Mouse (Mus musculus) midbrain, embryonic 14.5 days (tissue): ENCODE data around the gene Gtpbp10. TPM values are rescaled to one million over a fixed set of nuclear protein-coding genes. Genes with fewer than 3 reads are reported as not detected.

ENCODE experiments used
- ATAC-seq: fragments of 200-750 bp; cut with Nextera tagmentation; 2 replicates; pipeline ENCODE4 v1.8.0; 2017; ENCODE audit warnings: moderate number of reproducible peaks, moderate library complexity; ENCODE audit not compliant: low FRiP score, low TSS enrichment
- DNase-seq: peaks from one replicate; pipeline ENCODE4 v3.0.0-alpha.2; 2015
- H3K27ac ChIP-seq: fragments of 300-500 bp; sonication (generic); replicated peaks from 2 replicates; pipeline ENCODE4 v1.5.1; 2014; ENCODE audit warnings: mild to moderate bottlenecking, low read depth, low read length, moderate library complexity
- H3K27me3 ChIP-seq: fragments of 300-500 bp; sonication (generic); 2 replicates; pipeline ENCODE4 v1.6.1; 2014; ENCODE audit warnings: low read length, control low read depth, mixed read lengths; ENCODE audit not compliant: control insufficient read depth, insufficient read depth
- H3K36me3 ChIP-seq: fragments of 300-500 bp; sonication (generic); 2 replicates; pipeline ENCODE4 v1.6.1; 2014; ENCODE audit warnings: low read length, control low read depth; ENCODE audit not compliant: control insufficient read depth, insufficient read depth
- H3K4me1 ChIP-seq: fragments of 300-500 bp; sonication (generic); 2 replicates; pipeline ENCODE4 v1.6.1; 2014; ENCODE audit warnings: mild to moderate bottlenecking, antibody characterized with exemption, low read length, control low read depth; ENCODE audit not compliant: control insufficient read depth, insufficient read depth
- H3K4me2 ChIP-seq: fragments of 300-500 bp; sonication (generic); 2 replicates; pipeline ENCODE4 v1.6.1; 2014; ENCODE audit warnings: mild to moderate bottlenecking, low read length, moderate library complexity
- H3K4me3 ChIP-seq: fragments of 300-500 bp; sonication (generic); replicated peaks from 2 replicates; pipeline ENCODE4 v1.5.1; 2014; ENCODE audit warnings: low read depth, low read length
- H3K9ac ChIP-seq: fragments of 300-500 bp; sonication (generic); replicated peaks from 2 replicates; pipeline ENCODE4 v1.6.1; 2014; ENCODE audit warnings: mild to moderate bottlenecking, low read length, moderate library complexity
- H3K9me3 ChIP-seq: fragments of 300-500 bp; sonication (generic); 2 replicates; pipeline ENCODE4 v1.6.1; 2016; ENCODE audit warnings: low read length, control low read depth, mixed read lengths; ENCODE audit not compliant: control insufficient read depth
- WGBS: fragments of 180-500 bp; shearing (Covaris S2); extraction: QIAGEN DNeasy Blood & Tissue Kit; methylation state at CpG from one replicate; pipeline ENCODE4 v1.1.7; 2014; 5-methylcytosine and 5-hydroxymethylcytosine counted together
- polyA plus RNA-seq: library from polyadenylated mRNA; unstranded; fragments of >200 nt; fragmentation: Nextera tagmentation; extraction: Ambion mirVana; gene quantifications from 2 replicates; pipeline ENCODE4 v1.2.1, GENCODE M21; 2014

The Gtpbp10 gene
- 20.6 and 26.9 TPM in 2 replicates for polyA plus RNA-seq

DNA sequence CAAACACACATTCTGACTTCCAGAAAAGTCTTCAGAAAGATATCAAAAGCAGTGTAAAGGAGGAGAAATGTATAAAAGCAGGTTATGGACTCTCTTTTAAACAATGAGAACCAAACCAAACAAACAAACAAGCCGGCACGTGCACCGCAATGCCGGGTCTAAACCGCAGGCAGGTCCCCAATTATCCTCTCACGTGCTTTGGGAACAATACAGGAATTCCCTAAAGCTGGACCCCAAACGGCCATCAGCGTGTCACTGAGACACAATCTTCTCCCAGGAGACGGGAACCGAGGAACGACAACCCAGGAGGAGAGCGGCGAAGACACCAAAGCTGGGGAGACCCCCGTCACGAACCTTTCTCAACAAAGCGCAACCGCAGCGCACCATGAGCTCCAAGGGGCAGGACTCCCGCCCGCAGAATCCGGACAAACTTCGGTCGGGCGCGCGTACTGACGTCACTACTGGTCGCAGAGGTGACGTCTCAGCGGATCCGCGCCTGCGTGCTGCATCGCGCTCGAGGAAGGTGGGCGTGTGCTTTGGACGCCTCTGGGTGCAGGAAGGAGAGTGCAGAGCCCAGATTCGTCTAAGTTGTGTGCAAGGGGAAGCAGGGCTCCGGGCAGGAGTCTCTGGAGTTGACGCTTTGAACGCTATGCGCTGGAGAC lies at the start of gene Gtpbp10:
Gene Gtpbp10, minus strand, starts transcription at position 460 of the 662 bp plus-strand sequence.
- peak; percentile 97 for DNase-seq

DNA sequence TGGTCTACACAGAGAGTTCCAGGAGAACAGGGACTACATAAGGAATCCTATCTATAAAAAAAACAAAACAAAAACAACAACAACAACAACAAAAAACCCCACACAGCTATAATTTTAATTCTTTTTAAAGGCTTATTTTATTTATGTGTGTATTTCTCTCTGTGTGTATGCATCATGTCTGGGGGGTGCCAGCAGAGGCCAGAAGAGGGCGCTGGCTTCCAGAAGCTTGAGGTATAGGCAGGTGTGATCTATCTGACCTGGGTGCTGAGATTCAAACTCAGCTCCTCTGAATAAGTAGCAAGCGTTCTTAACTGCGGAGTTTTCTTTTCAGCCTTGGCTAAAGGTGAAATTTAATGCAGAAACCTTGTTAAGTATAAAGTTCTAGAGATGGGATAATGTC lies 28.3 kb upstream of the Gtpbp10 start:
- Histone ChIP-seq H3K4me3 (no peak overlapping the region), H3K4me1 (no peaks in the 10 kb centered on the region), H3K36me3 (no peaks in the 10 kb centered on the region), H3K27me3 (no peaks in the 10 kb centered on the region), H3K4me2 (no peak overlapping the region), H3K9me3 (no peaks in the 10 kb centered on the region), H3K9ac (no peak overlapping the region), H3K27ac (no peak overlapping the region)
- ATAC-seq (no peak), DNase-seq (no peak)
- WGBS, result 82% methylated on average over 3 of the region's 3 CpGs

More for the DNA sequence above, at the start of gene Gtpbp10:
- H3K9ac ChIP-seq, result peak within 1 kb of the TSS; percentile 64
- H3K4me3 ChIP-seq, result peak within 1 kb of the TSS; percentile 66
- H3K27me3 ChIP-seq, result no peaks in the 10 kb centered on the region
- H3K4me1 ChIP-seq, result peaks cover 11% of the 10 kb centered on the region; the same call in 1 of the 2 replicates
- H3K27ac ChIP-seq, result peak within 1 kb of the TSS; percentile 70
- ATAC-seq, result peak; percentile 99
- no peaks in the 10 kb centered on the region for H3K9me3 ChIP-seq
- WGBS, result under 1% methylated on average over 43 of the region's 43 CpGs
- peak within 1 kb of the TSS; percentile 74 for H3K4me2 ChIP-seq
- H3K36me3 ChIP-seq, result peaks cover 10% of the 10 kb centered on the region

DNA sequence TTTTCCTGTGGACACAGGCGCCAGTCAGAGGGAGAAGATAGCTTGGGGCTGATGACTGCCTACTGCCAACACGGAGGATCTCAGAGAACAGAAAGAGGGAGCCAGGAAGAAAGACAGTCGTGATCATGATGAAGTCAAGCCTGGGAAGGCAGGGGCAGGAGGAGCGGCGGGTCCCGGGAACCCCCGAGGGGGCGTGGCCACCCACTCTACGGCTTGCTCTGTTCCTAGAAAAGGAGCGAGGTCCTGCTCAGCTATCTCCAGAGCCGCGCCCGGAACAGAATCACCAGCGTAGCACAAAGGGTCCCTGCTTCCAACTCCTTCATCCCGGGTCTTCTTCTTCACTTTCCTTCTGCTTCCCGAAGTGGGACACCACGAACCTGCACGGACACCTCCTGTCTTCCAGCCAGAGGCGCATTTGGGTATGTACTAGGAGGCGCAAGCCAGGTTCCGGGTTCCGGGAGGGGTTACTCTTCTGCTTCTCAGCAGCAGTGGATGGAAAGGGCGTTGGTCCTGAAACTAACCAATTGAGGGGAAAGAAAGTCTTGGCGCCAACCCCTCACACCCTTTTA lies 14.5 kb upstream of the Gtpbp10 start, which contains the start of gene Gm8773:
Gene Gm8773, plus strand, starts transcription at position 51 of the 569 bp plus-strand sequence.
- H3K27ac ChIP-seq, result no peak within 1 kb of the TSS
- 1% methylated on average over 24 of the region's 24 CpGs for WGBS
- peaks cover 5% of the 10 kb centered on the region; the same call in 1 of the 2 replicates for H3K27me3 ChIP-seq
- no peaks in the 10 kb centered on the region for H3K4me1 ChIP-seq
- no peaks in the 10 kb centered on the region for H3K9me3 ChIP-seq
- ATAC-seq (peak; percentile 82), DNase-seq (peak; percentile 73)
- peak within 1 kb of the TSS; percentile 50 for H3K4me3 ChIP-seq
- no peaks in the 10 kb centered on the region for H3K36me3 ChIP-seq
- H3K4me2 ChIP-seq, result peak within 1 kb of the TSS; percentile 70
- peak within 1 kb of the TSS; percentile 61 for H3K9ac ChIP-seq

DNA sequence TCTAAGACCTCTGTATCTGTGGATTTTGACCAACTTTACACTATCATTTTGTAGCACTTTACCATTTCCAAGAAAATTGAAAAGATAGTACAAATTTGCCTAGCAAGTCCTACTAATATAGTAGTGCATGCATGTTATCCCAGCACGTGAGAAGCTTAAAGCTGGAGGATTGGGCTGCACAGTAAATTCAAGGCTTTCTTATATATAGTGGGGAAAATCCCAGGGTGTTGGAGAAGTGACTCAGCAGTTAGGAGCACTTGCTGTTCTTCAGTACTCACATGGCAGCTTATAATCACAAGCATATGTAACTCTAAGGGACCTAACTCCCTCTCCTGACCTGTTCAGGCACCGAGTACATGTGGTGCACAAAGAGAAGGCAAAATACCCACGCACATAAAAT lies 3.1 kb upstream of the Gtpbp10 start:
- H3K27me3 ChIP-seq, result no peaks in the 10 kb centered on the region

DNA sequence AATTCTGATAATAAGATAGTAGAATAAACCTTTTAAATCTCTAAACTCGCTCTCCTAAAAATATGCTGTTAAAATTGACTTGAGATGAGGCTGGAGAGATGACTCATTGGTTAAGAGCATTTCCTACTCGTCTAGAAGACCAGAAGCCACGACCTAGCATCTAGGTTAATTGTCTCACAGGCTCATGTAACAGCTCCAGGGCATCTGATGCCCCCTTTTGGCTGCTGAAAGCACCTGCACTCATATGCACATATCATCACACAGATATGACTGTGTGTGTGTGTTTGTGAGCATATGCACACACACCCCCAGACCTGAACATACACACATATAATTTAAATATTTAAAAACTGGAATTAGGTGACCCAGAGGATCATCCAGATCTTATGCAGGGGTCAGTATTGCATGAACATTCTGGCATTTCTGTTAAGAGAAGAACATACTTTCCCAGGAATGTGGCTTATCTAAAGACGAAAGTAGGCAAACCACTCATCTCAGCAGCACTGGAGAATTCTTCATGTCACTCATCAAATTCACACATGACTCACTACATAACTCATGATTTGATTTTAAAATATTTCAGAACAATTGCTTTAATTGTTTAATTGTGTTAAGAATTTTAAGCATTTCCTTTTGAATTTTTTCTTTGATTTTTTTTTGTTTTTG lies 1.8 kb upstream of the Gtpbp10 start:
- ATAC-seq, result no peak
- Histone ChIP-seq H3K27me3 (no peaks in the 10 kb centered on the region), H3K27ac (no peak overlapping the region), H3K4me2 (no peak overlapping the region), H3K9me3 (no peaks in the 10 kb centered on the region), H3K4me3 (no peak overlapping the region), H3K9ac (no peak overlapping the region), H3K36me3 (no peaks in the 10 kb centered on the region), H3K4me1 (peaks cover 11% of the 10 kb centered on the region; the same call in 1 of the 2 replicates)
- 78% methylated on average over 4 of the region's 4 CpGs for whole genome bisulfite sequencing
- no peak for DNase-seq

More for the DNA sequence above, 3.1 kb upstream of the Gtpbp10 start:
- Histone ChIP-seq H3K27ac (no peak overlapping the region), H3K4me1 (peaks cover 11% of the 10 kb centered on the region; the same call in 1 of the 2 replicates), H3K9me3 (no peaks in the 10 kb centered on the region), H3K4me3 (no peak overlapping the region), H3K9ac (no peak overlapping the region), H3K4me2 (no peak overlapping the region), H3K36me3 (no peaks in the 10 kb centered on the region)
- no peak for ATAC-seq
- DNase-seq, result no peak
- 80% methylated on average over 3 of the region's 3 CpGs for WGBS

DNA sequence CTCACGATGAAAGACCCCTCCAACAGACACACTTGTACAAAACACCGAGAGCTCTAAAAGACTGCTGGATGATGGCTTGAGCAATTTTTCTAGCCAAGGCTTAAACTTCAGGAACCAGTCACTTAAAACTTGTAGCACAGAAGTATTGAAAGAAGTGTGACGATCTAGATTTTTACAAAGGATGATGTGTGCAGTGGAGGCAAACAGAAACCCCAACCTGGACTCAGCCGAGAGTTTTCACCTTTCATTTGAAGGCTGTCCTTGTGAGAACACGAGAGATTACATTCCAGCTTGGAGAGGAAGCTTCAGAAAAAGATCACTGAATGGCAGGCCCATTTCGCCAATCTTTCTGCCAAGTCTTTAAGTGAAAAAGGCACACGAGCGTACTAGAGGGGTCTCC lies 460 bp upstream of the Gtpbp10 start:
- DNase-seq, result no peak
- Histone ChIP-seq H3K36me3 (peaks cover 4% of the 10 kb centered on the region), H3K9me3 (no peaks in the 10 kb centered on the region), H3K27me3 (no peaks in the 10 kb centered on the region), H3K27ac (peak overlapping the region; percentile 70), H3K4me3 (peak overlapping the region; percentile 66), H3K9ac (peak overlapping the region; percentile 64), H3K4me2 (peak overlapping the region; percentile 74), H3K4me1 (peaks cover 11% of the 10 kb centered on the region; the same call in 1 of the 2 replicates)
- ATAC-seq, result peak; percentile 22; the same call in 1 of the 2 replicates
- 45% methylated on average over 8 of the region's 8 CpGs for WGBS

DNA sequence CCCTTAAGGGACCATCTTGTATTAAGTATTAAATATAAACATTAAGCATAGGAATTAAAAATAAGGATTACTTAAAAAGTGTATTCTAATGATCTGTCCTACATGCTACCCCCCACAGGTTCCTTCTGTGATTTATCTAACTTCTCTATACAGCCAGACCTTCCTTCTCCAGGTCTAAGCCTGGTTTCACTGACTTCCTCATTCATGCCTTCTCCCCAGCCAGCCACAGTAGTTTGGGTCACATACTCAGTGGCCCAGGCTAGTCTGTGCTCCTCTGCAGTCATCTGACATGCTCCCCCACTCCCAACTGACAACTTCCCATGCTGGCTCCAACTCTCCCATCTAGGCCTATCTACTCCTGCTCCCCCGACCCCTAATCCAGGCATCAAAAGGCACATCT lies 8.2 kb downstream of the Gtpbp10 start:
- 100% methylated on average over 1 of the region's 1 CpGs for WGBS
- ATAC-seq, result no peak
- H3K27ac ChIP-seq, result no peak overlapping the region
- H3K4me1 ChIP-seq, result no peaks in the 10 kb centered on the region
- H3K36me3 ChIP-seq, result peaks cover 50% of the 10 kb centered on the region
- H3K9me3 ChIP-seq, result no peaks in the 10 kb centered on the region
- no peak overlapping the region for H3K4me3 ChIP-seq
- H3K27me3 ChIP-seq, result no peaks in the 10 kb centered on the region
- DNase-seq, result no peak
- H3K9ac ChIP-seq, result no peak overlapping the region
- H3K4me2 ChIP-seq, result no peak overlapping the region

DNA sequence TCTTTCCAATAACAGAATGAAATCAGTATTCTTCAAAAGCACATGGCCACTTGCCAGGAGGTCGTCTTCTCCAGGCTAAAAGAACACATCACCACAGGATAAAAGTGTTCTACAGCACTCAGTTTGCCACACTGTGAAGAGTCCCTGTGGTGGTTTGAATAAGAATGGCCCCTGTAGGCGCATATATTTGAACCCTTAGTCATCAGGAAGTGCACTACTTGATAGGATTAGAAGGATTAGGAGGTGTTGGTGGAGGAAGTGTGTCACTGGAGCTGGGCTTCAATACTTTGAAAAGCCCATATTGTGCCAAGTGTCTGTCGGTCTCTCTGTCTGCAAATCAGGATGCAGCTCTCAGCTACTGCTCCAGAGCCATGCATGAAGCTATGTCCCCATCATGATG lies 19.0 kb downstream of the Gtpbp10 start:
- no peaks in the 10 kb centered on the region for H3K9me3 ChIP-seq
- H3K27ac ChIP-seq, result no peak overlapping the region
- H3K27me3 ChIP-seq, result no peaks in the 10 kb centered on the region
- no peaks in the 10 kb centered on the region for H3K4me1 ChIP-seq
- H3K4me3 ChIP-seq, result no peak overlapping the region
- H3K4me2 ChIP-seq, result no peak overlapping the region
- peaks cover 50% of the 10 kb centered on the region for H3K36me3 ChIP-seq
- DNase-seq (no peak), ATAC-seq (no peak)
- no peak overlapping the region for H3K9ac ChIP-seq
- WGBS, result 25% methylated on average over 3 of the region's 3 CpGs
